Mouse (Mus musculus) heart, adult 2 months (tissue): ENCODE measurements around the gene Tigd3.

ENCODE experiments used
- CTCF ChIP-seq: fragments of 200-600 bp; IDR thresholded peaks from 2 replicates; pipeline ENCODE4 v1.8.1; 2022; ENCODE audit warnings: antibody characterized with exemption, mild to moderate bottlenecking, moderate library complexity
- POLR2A ChIP-seq: fragments of 200-500 bp; IDR thresholded peaks from 2 replicates; pipeline ENCODE4 v1.6.1; 2011; ENCODE audit warnings: mild to moderate bottlenecking, low read depth, low read length, control low read depth; ENCODE audit not compliant: insufficient read depth

GRCm38 (mm10) chr19:5862335-5863085 is 31.4 kb downstream of the Tigd3 start:
- TF ChIP-seq POLR2A (no peak), CTCF (peak; percentile 36)
